Mouse (Mus musculus): Measurements from ENCODE around the gene Gm20683. TPM values are rescaled to one million over a fixed set of nuclear protein-coding genes. Genes with fewer than 3 reads are reported as not detected.
A peak's percentile ranks its signal among the peaks of the same experiment; 100 is the strongest.
"Not testable (repeated sequence)": the region's sequence is repeated elsewhere in the genome, so short reads cannot be mapped to it uniquely, and the experiment has no call there.

The Gm20683 gene
- polyA plus RNA-seq, 1 experiment from 2014 or later = 14.8 TPM

- peaks cover 23% of the 10 kb centered on the region for H3K4me1 ChIP-seq (ENCODE audit: control insufficient read depth, insufficient read depth, low read depth, low read length)
- under 1% methylated on average over 59 of the region's 59 CpGs for WGBS
Observed at GRCm38 (mm10) chr17:25875171-25876136, 33.9 kb upstream of the Gm20683 start.

GRCm38 (mm10) chr17:25874721-25875170 lies 33.2 kb upstream of the Gm20683 start, which contains the start of gene Mettl26:
Gene Mettl26 (plus strand): TSS chr17:25875074.
- under 1% methylated on average over 25 of the region's 25 CpGs for WGBS
- Histone ChIP-seq H3K4me2 (ENCODE audit: low read length) (peak within 1 kb of the TSS; percentile 94), H3K27ac (ENCODE audit: low read depth, low read length) (peak within 1 kb of the TSS; percentile 97), H3K4me1 (ENCODE audit: control insufficient read depth, insufficient read depth, low read depth, low read length) (peaks cover 21% of the 10 kb centered on the region), H3K9me3 (ENCODE audit: control insufficient read depth, low read length) (no peaks in the 10 kb centered on the region), H3K9ac (ENCODE audit: low read depth, low read length) (peak within 1 kb of the TSS; percentile 93), H3K27me3 (replicated peaks; ENCODE audit: control insufficient read depth, insufficient read depth, low read length) (no peaks in the 10 kb centered on the region), H3K36me3 (ENCODE audit: control insufficient read depth, insufficient read depth, low read length) (peaks cover 15% of the 10 kb centered on the region), H3K4me3 (ENCODE audit: low read length) (peak within 1 kb of the TSS; percentile 86)
- peak; percentile 78 for ATAC-seq

More at GRCm38 (mm10) chr17:25875171-25876136, 33.9 kb upstream of the Gm20683 start:
- H3K4me2 ChIP-seq (ENCODE audit: low read length) = peak overlapping the region; percentile 94
- no peaks in the 10 kb centered on the region for H3K27me3 ChIP-seq (replicated peaks; ENCODE audit: control insufficient read depth, insufficient read depth, low read length)
- ATAC-seq = peak; percentile 93
- H3K9ac ChIP-seq (ENCODE audit: low read depth, low read length) = peak overlapping the region; percentile 93
- H3K27ac ChIP-seq (ENCODE audit: low read depth, low read length) = peak overlapping the region; percentile 97
- H3K9me3 ChIP-seq (ENCODE audit: control insufficient read depth, low read length) = no peaks in the 10 kb centered on the region
- peak overlapping the region; percentile 86 for H3K4me3 ChIP-seq (ENCODE audit: low read length)
- H3K36me3 ChIP-seq (ENCODE audit: control insufficient read depth, insufficient read depth, low read length) = peaks cover 15% of the 10 kb centered on the region

- Histone ChIP-seq H3K4me2 (ENCODE audit: low read length) (peak overlapping the region; percentile 94), H3K27me3 (replicated peaks; ENCODE audit: control insufficient read depth, insufficient read depth, low read length) (no peaks in the 10 kb centered on the region), H3K9ac (ENCODE audit: low read depth, low read length) (peak overlapping the region; percentile 73), H3K4me3 (ENCODE audit: low read length) (peak overlapping the region; percentile 86), H3K36me3 (ENCODE audit: control insufficient read depth, insufficient read depth, low read length) (peaks cover 11% of the 10 kb centered on the region), H3K27ac (ENCODE audit: low read depth, low read length) (peak overlapping the region; percentile 97), H3K9me3 (ENCODE audit: control insufficient read depth, low read length) (no peaks in the 10 kb centered on the region), H3K4me1 (ENCODE audit: control insufficient read depth, insufficient read depth, low read depth, low read length) (peaks cover 21% of the 10 kb centered on the region)
- WGBS = 4% methylated on average over 14 of the region's 14 CpGs
- no peak for ATAC-seq
Observed at GRCm38 (mm10) chr17:25874148-25874720, 32.7 kb upstream of the Gm20683 start.

- Histone ChIP-seq H3K4me3 (ENCODE audit: low read length) (peak overlapping the region; percentile 86), H3K4me2 (ENCODE audit: low read length) (peak overlapping the region; percentile 94), H3K9me3 (ENCODE audit: control insufficient read depth, low read length) (no peaks in the 10 kb centered on the region), H3K9ac (ENCODE audit: low read depth, low read length) (peak overlapping the region; percentile 73), H3K27ac (ENCODE audit: low read depth, low read length) (peak overlapping the region; percentile 97), H3K27me3 (replicated peaks; ENCODE audit: control insufficient read depth, insufficient read depth, low read length) (no peaks in the 10 kb centered on the region), H3K4me1 (ENCODE audit: control insufficient read depth, insufficient read depth, low read depth, low read length) (peaks cover 25% of the 10 kb centered on the region), H3K36me3 (ENCODE audit: control insufficient read depth, insufficient read depth, low read length) (peaks cover 8% of the 10 kb centered on the region)
- ATAC-seq = no peak
- 78% methylated on average over 11 of the region's 11 CpGs for WGBS
Observed at GRCm38 (mm10) chr17:25873405-25874147, 32.0 kb upstream of the Gm20683 start.

- Histone ChIP-seq H3K9ac (ENCODE audit: low read depth, low read length) (no peak overlapping the region), H3K27ac (ENCODE audit: low read depth, low read length) (no peak overlapping the region), H3K27me3 (replicated peaks; ENCODE audit: control insufficient read depth, insufficient read depth, low read length) (no peaks in the 10 kb centered on the region), H3K4me3 (ENCODE audit: low read length) (no peak overlapping the region), H3K4me1 (ENCODE audit: control insufficient read depth, insufficient read depth, low read depth, low read length) (peaks cover 30% of the 10 kb centered on the region), H3K9me3 (ENCODE audit: control insufficient read depth, low read length) (no peaks in the 10 kb centered on the region), H3K4me2 (ENCODE audit: low read length) (no peak overlapping the region), H3K36me3 (ENCODE audit: control insufficient read depth, insufficient read depth, low read length) (no peaks in the 10 kb centered on the region)
- WGBS = 85% methylated on average over 3 of the region's 3 CpGs
- no peak for ATAC-seq
Observed at GRCm38 (mm10) chr17:25872676-25873075, 31.1 kb upstream of the Gm20683 start.

GRCm38 (mm10) chr17:25871566-25871965 lies 30.0 kb upstream of the Gm20683 start:
- H3K4me2 ChIP-seq (ENCODE audit: low read length); H3K27ac ChIP-seq (ENCODE audit: low read depth, low read length); H3K9ac ChIP-seq (ENCODE audit: low read depth, low read length); H3K9me3 ChIP-seq (ENCODE audit: control insufficient read depth, low read length); ATAC-seq; H3K4me3 ChIP-seq (ENCODE audit: low read length); H3K27me3 ChIP-seq (replicated peaks; ENCODE audit: control insufficient read depth, insufficient read depth, low read length); H3K36me3 ChIP-seq (ENCODE audit: control insufficient read depth, insufficient read depth, low read length): not testable (repeated sequence)
- H3K4me1 ChIP-seq (ENCODE audit: control insufficient read depth, insufficient read depth, low read depth, low read length) = peaks cover 30% of the 10 kb centered on the region

- no peak overlapping the region for H3K27ac ChIP-seq (ENCODE audit: low read depth, low read length)
- no peaks in the 10 kb centered on the region for H3K36me3 ChIP-seq (ENCODE audit: control insufficient read depth, insufficient read depth, low read length)
- WGBS = 82% methylated on average over 2 of the region's 2 CpGs
- no peak overlapping the region for H3K4me3 ChIP-seq (ENCODE audit: low read length)
- no peaks in the 10 kb centered on the region for H3K27me3 ChIP-seq (replicated peaks; ENCODE audit: control insufficient read depth, insufficient read depth, low read length)
- no peak overlapping the region for H3K4me2 ChIP-seq (ENCODE audit: low read length)
- no peaks in the 10 kb centered on the region for H3K9me3 ChIP-seq (ENCODE audit: control insufficient read depth, low read length)
- H3K9ac ChIP-seq (ENCODE audit: low read depth, low read length) = no peak overlapping the region
- ATAC-seq = no peak
- peaks cover 25% of the 10 kb centered on the region for H3K4me1 ChIP-seq (ENCODE audit: control insufficient read depth, insufficient read depth, low read depth, low read length)
Observed at GRCm38 (mm10) chr17:25869954-25870353, 28.4 kb upstream of the Gm20683 start.

- Histone ChIP-seq H3K27me3 (replicated peaks; ENCODE audit: control insufficient read depth, insufficient read depth, low read length) (no peaks in the 10 kb centered on the region), H3K4me1 (ENCODE audit: control insufficient read depth, insufficient read depth, low read depth, low read length) (peaks cover 25% of the 10 kb centered on the region), H3K36me3 (ENCODE audit: control insufficient read depth, insufficient read depth, low read length) (no peaks in the 10 kb centered on the region), H3K4me3 (ENCODE audit: low read length) (no peak overlapping the region), H3K27ac (ENCODE audit: low read depth, low read length) (no peak overlapping the region), H3K9me3 (ENCODE audit: control insufficient read depth, low read length) (no peaks in the 10 kb centered on the region), H3K9ac (ENCODE audit: low read depth, low read length) (no peak overlapping the region), H3K4me2 (ENCODE audit: low read length) (no peak overlapping the region)
- WGBS = 85% methylated on average over 8 of the region's 8 CpGs
- no peak for ATAC-seq
Observed at GRCm38 (mm10) chr17:25869498-25869897, 27.9 kb upstream of the Gm20683 start.
